Comparison of ENCODE assay signal across 9 mouse cellular contexts in the genomic region with DNA sequence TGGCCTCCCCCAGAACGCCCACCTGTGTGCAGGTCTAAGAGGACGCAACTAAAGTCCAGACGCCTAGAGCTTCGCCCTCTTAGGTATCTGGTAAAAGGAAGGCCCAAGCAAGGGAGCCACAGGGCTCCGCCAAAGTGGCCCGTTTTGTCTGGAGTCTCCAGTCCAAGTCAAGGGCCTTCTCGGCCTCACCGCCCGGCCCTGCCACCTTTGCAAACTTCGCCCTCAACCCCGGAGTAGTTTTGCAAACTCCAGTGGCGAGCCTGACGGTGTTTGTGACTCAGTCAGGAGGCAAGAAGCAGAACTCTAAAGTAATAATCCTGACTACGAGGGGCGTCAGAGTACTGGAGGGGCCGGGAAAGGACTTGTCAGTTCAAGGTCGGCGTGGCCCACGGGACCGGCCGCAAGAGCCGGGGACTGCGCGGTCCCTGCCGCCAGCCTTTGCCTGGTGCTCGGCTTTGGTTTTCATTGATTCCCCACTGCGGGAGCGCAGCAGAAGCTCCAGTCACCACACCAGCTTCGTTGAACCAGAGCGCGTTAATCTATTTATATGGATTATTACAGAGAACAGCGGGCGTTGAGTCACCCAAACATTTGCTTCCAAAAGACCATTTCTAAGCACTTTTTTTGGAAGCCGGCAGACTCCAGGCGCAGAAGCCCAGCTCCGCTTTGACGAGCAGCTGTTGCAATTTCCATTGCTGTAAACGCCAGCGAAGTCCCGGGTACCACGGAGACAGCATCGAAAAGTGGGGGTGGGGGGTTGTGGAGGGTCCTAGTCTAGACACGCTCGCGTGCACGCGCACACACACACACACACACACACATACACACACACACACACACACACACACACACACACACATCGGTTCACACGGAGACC. TPM values are rescaled to one million over a fixed set of nuclear protein-coding genes. Genes with fewer than 3 reads are reported as not detected.
DNase-seq lines count a peak whose midpoint lies in the region; ATAC-seq and TF ChIP-seq lines count a peak whose summit lies in the region.
"Had no signal": no experiment of that assay in that cellular context is flagged by ENCODE, and none has a peak within 500 bp of the region (broad histone marks: within the 10 kb centered on the region; RNA-seq: fewer than 3 reads in every experiment).

No protein-coding gene starts in this region.

- H3K9ac ChIP-seq in forebrain, embryonic 12.5 days = peak overlapping the region; percentile 98

- H3K36me3 ChIP-seq in forebrain, embryonic 12.5 days (replicated peaks) = peaks cover 16% of the 10 kb centered on the region
- H3K36me3 ChIP-seq: G1E had no signal

- H3K9me3 ChIP-seq in forebrain, embryonic 12.5 days = no peaks in the 10 kb centered on the region

- peak; percentile 46 for DNase-seq in kidney, adult 18-20 months
- DNase-seq in kidney, postnatal 25 days = no peak
- DNase-seq in heart, postnatal 10 days = peak; percentile 59 to 66
- peak; percentile 72 to 82 for DNase-seq in layer of hippocampus, adult 8-10 months (ENCODE audit: low spot score in 2 of 2)
- peak; percentile 49 for DNase-seq in lung, adult 2 months
- DNase-seq in right cerebral cortex, postnatal 10 days (ENCODE audit: low spot score in 2 of 2) = peak; percentile 81 to 86
- no peak for DNase-seq in thymus, postnatal 25 days

- H3K27ac ChIP-seq in forebrain, embryonic 12.5 days = peak overlapping the region; percentile 92

- under 1% methylated on average over 49 of the region's 49 CpGs for WGBS in forebrain, embryonic 12.5 days
- WGBS in lung, adult 2 months = 3% methylated on average over 49 of the region's 49 CpGs

- peaks cover 51% of the 10 kb centered on the region for H3K4me1 ChIP-seq in forebrain, embryonic 12.5 days
- H3K4me1 ChIP-seq in lung, adult 2 months (ENCODE audit: control insufficient read depth, insufficient read depth, low read length) = peaks cover 8% of the 10 kb centered on the region

- peak; percentile 59 for ATAC-seq in forebrain, embryonic 12.5 days (ENCODE audit: low FRiP score)

- peaks cover 17% of the 10 kb centered on the region for H3K27me3 ChIP-seq in forebrain, embryonic 12.5 days

- TF ChIP-seq CTCF in lung, adult 2 months (IDR thresholded peaks at IDR 0.05; ENCODE audit: insufficient read depth, low read length) = no peak

- peak overlapping the region; percentile 71 for H3K4me3 ChIP-seq in forebrain, embryonic 12.5 days (replicated peaks)
- H3K4me3 ChIP-seq in lung, adult 2 months (replicated peaks; ENCODE audit: extremely low read depth, low read depth, low read length) = no peak overlapping the region

- intact Hi-C loops in heart, postnatal 10 days (cut with DNase I) = no loop called here

- peak overlapping the region; percentile 88 for H3K4me2 ChIP-seq in forebrain, embryonic 12.5 days

- no peak for TF ChIP-seq POLR2A in lung, adult 2 months (IDR thresholded peaks at IDR 0.05; ENCODE audit: borderline replicate concordance, extremely low read depth, low read depth, low read length)

RNA-seq across cellular contexts. Expression of a gene that starts 0.8 kb away (rescaled TPM):
- polyA plus RNA-seq in forebrain, embryonic 12.5 days (2016; fragmentation: Nextera tagmentation; extraction: Ambion mirVana) = 152 and 186 TPM in 2 replicates
- 1 to 10 TPM; 6.5 to 6.7 TPM for total RNA-seq in heart, postnatal 10 days (2021)
- total RNA-seq in layer of hippocampus, adult 8-10 months (2022) = 10 to 100 TPM; 25.6 to 45.4 (median 32.4) TPM
- 0.96 and 1.3 TPM in 2 replicates for polyA plus RNA-seq in lung, adult 2 months (2012; rRNA removed)
- polyA plus RNA-seq: G1E had no signal

Comparison
In these comparisons a context has a peak if more than half of its experiments do, and no peak if none do; other contexts are left out.
1. DNase-seq: peak in kidney, adult 18-20 months (single experiment), heart, postnatal 10 days (2 of 2), layer of hippocampus, adult 8-10 months (2 of 2), lung, adult 2 months (single experiment) and right cerebral cortex, postnatal 10 days (2 of 2); none in kidney, postnatal 25 days (0 of 2) and thymus, postnatal 25 days (single experiment).